ENCODE assay signal across 8 mouse cellular contexts in genomic region chr7:6362268-6363046, GRCm38 (mm10). TPM values are rescaled to one million over a fixed set of nuclear protein-coding genes. Genes with fewer than 3 reads are reported as not detected.
DNase-seq lines count a peak whose midpoint lies in the region; ATAC-seq and TF ChIP-seq lines count a peak whose summit lies in the region.

No protein-coding gene starts in this region.

- peak overlapping the region; percentile 72 for H3K4me2 ChIP-seq in embryonic facial prominence, embryonic 15.5 days (replicated peaks)
- H3K4me2 ChIP-seq in limb, embryonic 14.5 days (replicated peaks; ENCODE audit: low read depth, low read length, severe bottlenecking): peak overlapping the region; percentile 73
- peak overlapping the region; percentile 63 for H3K4me2 ChIP-seq in midbrain, postnatal 0 days (ENCODE audit: low read depth, low read length, poor library complexity, severe bottlenecking)

- peak overlapping the region; percentile 28 for H3K9ac ChIP-seq in embryonic facial prominence, embryonic 15.5 days
- peak overlapping the region; percentile 49 for H3K9ac ChIP-seq in limb, embryonic 14.5 days (ENCODE audit: low read depth, low read length, severe bottlenecking)
- H3K9ac ChIP-seq in midbrain, postnatal 0 days (replicated peaks; ENCODE audit: low read length, poor library complexity, severe bottlenecking): peak overlapping the region; percentile 68

- ATAC-seq in embryonic facial prominence, embryonic 15.5 days (ENCODE audit: insufficient number of reproducible peaks, low FRiP score, low TSS enrichment, low read depth): peak; percentile 94
- peak; percentile 94 for ATAC-seq in limb, embryonic 14.5 days (ENCODE audit: low FRiP score, low read depth)
- ATAC-seq in midbrain, postnatal 0 days (ENCODE audit: low FRiP score): peak; percentile 92

- H3K9me3 ChIP-seq in embryonic facial prominence, embryonic 15.5 days (replicated peaks): no peaks in the 10 kb centered on the region
- no peaks in the 10 kb centered on the region for H3K9me3 ChIP-seq in limb, embryonic 14.5 days (ENCODE audit: control insufficient read depth, low read length)
- no peaks in the 10 kb centered on the region for H3K9me3 ChIP-seq in midbrain, postnatal 0 days (ENCODE audit: low read length)

- H3K36me3 ChIP-seq in embryonic facial prominence, embryonic 15.5 days: no peaks in the 10 kb centered on the region
- H3K36me3 ChIP-seq in limb, embryonic 14.5 days (ENCODE audit: control insufficient read depth, insufficient read depth, low read length): no peaks in the 10 kb centered on the region
- no peaks in the 10 kb centered on the region for H3K36me3 ChIP-seq in midbrain, postnatal 0 days (ENCODE audit: insufficient read depth, low read length)

- no peak for TF ChIP-seq POLR2A in bone marrow, adult 2 months (IDR thresholded peaks at IDR 0.05; ENCODE audit: borderline replicate concordance, control insufficient read depth, low read depth, low read length)
- no peak for TF ChIP-seq POLR2A in limb, embryonic 14.5 days (IDR thresholded peaks at IDR 0.05; ENCODE audit: borderline replicate concordance, extremely low read depth, insufficient read depth, insufficient read length)

- under 1% methylated on average over 38 of the region's 38 CpGs for WGBS in bone marrow, adult 2 months
- WGBS in embryonic facial prominence, embryonic 15.5 days: under 1% methylated on average over 38 of the region's 38 CpGs
- under 1% methylated on average over 38 of the region's 38 CpGs for WGBS in limb, embryonic 14.5 days
- WGBS in midbrain, postnatal 0 days: under 1% methylated on average over 37 of the region's 38 CpGs

- H3K4me1 ChIP-seq in bone marrow, adult 2 months (ENCODE audit: control insufficient read depth, insufficient read depth, low read length): no peaks in the 10 kb centered on the region; the same call in 1 of the 2 replicates
- H3K4me1 ChIP-seq in embryonic facial prominence, embryonic 15.5 days: peaks cover 10% of the 10 kb centered on the region
- peaks cover 12% of the 10 kb centered on the region for H3K4me1 ChIP-seq in limb, embryonic 14.5 days (ENCODE audit: control insufficient read depth, insufficient read depth, low read length)
- H3K4me1 ChIP-seq in midbrain, postnatal 0 days (ENCODE audit: insufficient read depth, low read length): no peaks in the 10 kb centered on the region

- TF ChIP-seq CTCF in bone marrow, adult 2 months (IDR thresholded peaks at IDR 0.05; ENCODE audit: control insufficient read depth, insufficient read depth, low read length): no peak
- TF ChIP-seq CTCF in midbrain, postnatal 0 days (IDR thresholded peaks at IDR 0.05): no peak

- peak overlapping the region; percentile 73 for H3K4me3 ChIP-seq in bone marrow, adult 2 months (replicated peaks; ENCODE audit: control insufficient read depth, low read depth, low read length)
- H3K4me3 ChIP-seq in embryonic facial prominence, embryonic 15.5 days (replicated peaks): peak overlapping the region; percentile 62
- H3K4me3 ChIP-seq in limb, embryonic 14.5 days (replicated peaks; ENCODE audit: low read length): peak overlapping the region; percentile 48
- H3K4me3 ChIP-seq in midbrain, postnatal 0 days (ENCODE audit: low read depth, low read length): peak overlapping the region; percentile 48

- H3K27me3 ChIP-seq in embryonic facial prominence, embryonic 15.5 days: no peaks in the 10 kb centered on the region
- H3K27me3 ChIP-seq in limb, embryonic 14.5 days (ENCODE audit: control insufficient read depth, insufficient read depth, low read length): no peaks in the 10 kb centered on the region
- H3K27me3 ChIP-seq in midbrain, postnatal 0 days (ENCODE audit: insufficient read depth, low read length): no peaks in the 10 kb centered on the region

- DNase-seq in 3T3-L1 (ENCODE audit: low read depth, low spot score): peak; percentile 98
- DNase-seq in heart, adult 8-10 months (ENCODE audit: low spot score): peak; percentile 98
- peak; percentile 100 for DNase-seq in kidney, adult 9 months
- peak; percentile 98 for DNase-seq in limb, embryonic 14.5 days (ENCODE audit: low spot score)
- peak; percentile 99 for DNase-seq in midbrain, postnatal 0 days (ENCODE audit: low spot score)
- DNase-seq in spleen, postnatal 14 days (ENCODE audit: low spot score in 2 of 2): peak; percentile 88 to 93

- H3K27ac ChIP-seq in bone marrow, adult 2 months (ENCODE audit: control insufficient read depth, insufficient read depth, low read depth, low read length, poor library complexity): no peak overlapping the region
- H3K27ac ChIP-seq in embryonic facial prominence, embryonic 15.5 days (replicated peaks): peak overlapping the region; percentile 94
- H3K27ac ChIP-seq in limb, embryonic 14.5 days (replicated peaks; ENCODE audit: low read depth, low read length): peak overlapping the region; percentile 78
- peak overlapping the region; percentile 93 for H3K27ac ChIP-seq in midbrain, postnatal 0 days (ENCODE audit: low read depth, low read length)

RNA-seq across cellular contexts. Expression of gene Zfp78, which starts 0.6 kb away (rescaled TPM):
- 0.45 and 1.0 TPM in 2 replicates for polyA plus RNA-seq in bone marrow, adult 2 months (2011; ENCODE audit: insufficient read depth, insufficient read length, low replicate concordance, missing spikeins)
- polyA plus RNA-seq in embryonic facial prominence, embryonic 15.5 days (2015; fragmentation: Nextera tagmentation; extraction: Ambion mirVana): 2.2 and 4.2 TPM in 2 replicates
- 1 to 10 TPM; 2.2 to 3.8 (median 2.9) TPM for total RNA-seq in heart, adult 8-10 months (2022)
- 1.1 and 2.1 TPM in 2 replicates for polyA plus RNA-seq in limb, embryonic 14.5 days (2012; rRNA removed)
- polyA plus RNA-seq in limb, embryonic 14.5 days (2014; fragmentation: Nextera tagmentation; extraction: Ambion mirVana): 2.8 and 3.4 TPM in 2 replicates
- 2.6 and 4.7 TPM in 2 replicates for total RNA-seq in midbrain, postnatal 0 days (2014; rRNA removed)
- polyA plus RNA-seq in midbrain, postnatal 0 days (2015; fragmentation: Nextera tagmentation; extraction: Ambion mirVana): 3.3 and 4.3 TPM in 2 replicates

RNA-seq across cellular contexts. Expression of gene Gm3854, which starts 18.9 kb away (rescaled TPM):
- polyA plus RNA-seq in bone marrow, adult 2 months (2011; ENCODE audit: insufficient read depth, insufficient read length, low replicate concordance, missing spikeins): not detected in 2 replicates
- 1.8 and 1.9 TPM in 2 replicates for polyA plus RNA-seq in embryonic facial prominence, embryonic 15.5 days (2015; fragmentation: Nextera tagmentation; extraction: Ambion mirVana)
- under 1 TPM; 0.17 to 0.44 (median 0.32) TPM for total RNA-seq in heart, adult 8-10 months (2022)
- 1.4 and 1.9 TPM in 2 replicates for polyA plus RNA-seq in limb, embryonic 14.5 days (2012; rRNA removed)
- polyA plus RNA-seq in limb, embryonic 14.5 days (2014; fragmentation: Nextera tagmentation; extraction: Ambion mirVana): 1.1 and 1.9 TPM in 2 replicates
- total RNA-seq in midbrain, postnatal 0 days (2014; rRNA removed): 3.4 and 5.0 TPM in 2 replicates
- 4.5 and 5.6 TPM in 2 replicates for polyA plus RNA-seq in midbrain, postnatal 0 days (2015; fragmentation: Nextera tagmentation; extraction: Ambion mirVana)

RNA-seq across cellular contexts. Expression of gene Zfp28, which starts 20.6 kb away (rescaled TPM):
- polyA plus RNA-seq in bone marrow, adult 2 months (2011; ENCODE audit: insufficient read depth, insufficient read length, low replicate concordance, missing spikeins): 1.2 and 3.0 TPM in 2 replicates
- polyA plus RNA-seq in embryonic facial prominence, embryonic 15.5 days (2015; fragmentation: Nextera tagmentation; extraction: Ambion mirVana): 9.5 and 10.0 TPM in 2 replicates
- total RNA-seq in heart, adult 8-10 months (2022): 1 to 10 TPM; 2.2 to 5.0 (median 3.2) TPM
- 9.2 and 11.0 TPM in 2 replicates for polyA plus RNA-seq in limb, embryonic 14.5 days (2012; rRNA removed)
- 11.1 and 14.4 TPM in 2 replicates for polyA plus RNA-seq in limb, embryonic 14.5 days (2014; fragmentation: Nextera tagmentation; extraction: Ambion mirVana)
- total RNA-seq in midbrain, postnatal 0 days (2014; rRNA removed): 14.8 and 16.5 TPM in 2 replicates
- 16.4 and 19.5 TPM in 2 replicates for polyA plus RNA-seq in midbrain, postnatal 0 days (2015; fragmentation: Nextera tagmentation; extraction: Ambion mirVana)

RNA-seq across cellular contexts. Expression of gene Zfp583, which starts 31.4 kb away (rescaled TPM):
- polyA plus RNA-seq in bone marrow, adult 2 months (2011; ENCODE audit: insufficient read depth, insufficient read length, low replicate concordance, missing spikeins): 1.0 TPM in 1 of 2 replicates, not detected in the other
- 5.9 and 6.2 TPM in 2 replicates for polyA plus RNA-seq in embryonic facial prominence, embryonic 15.5 days (2015; fragmentation: Nextera tagmentation; extraction: Ambion mirVana)
- 1 to 10 TPM; 1.7 to 3.2 (median 1.9) TPM for total RNA-seq in heart, adult 8-10 months (2022)
- 6.1 and 6.2 TPM in 2 replicates for polyA plus RNA-seq in limb, embryonic 14.5 days (2012; rRNA removed)
- polyA plus RNA-seq in limb, embryonic 14.5 days (2014; fragmentation: Nextera tagmentation; extraction: Ambion mirVana): 5.4 and 6.4 TPM in 2 replicates
- 6.7 and 9.9 TPM in 2 replicates for total RNA-seq in midbrain, postnatal 0 days (2014; rRNA removed)
- polyA plus RNA-seq in midbrain, postnatal 0 days (2015; fragmentation: Nextera tagmentation; extraction: Ambion mirVana): 15.2 and 16.5 TPM in 2 replicates

RNA-seq across cellular contexts. Expression of gene Smim17, which starts 36.1 kb away (rescaled TPM):
- not detected in 2 replicates for polyA plus RNA-seq in bone marrow, adult 2 months (2011; ENCODE audit: insufficient read depth, insufficient read length, low replicate concordance, missing spikeins)
- 0.26 and 0.44 TPM in 2 replicates for polyA plus RNA-seq in embryonic facial prominence, embryonic 15.5 days (2015; fragmentation: Nextera tagmentation; extraction: Ambion mirVana)
- not detected for total RNA-seq in heart, adult 8-10 months (2022)
- polyA plus RNA-seq in limb, embryonic 14.5 days (2012; rRNA removed): 0.31 and 0.51 TPM in 2 replicates
- polyA plus RNA-seq in limb, embryonic 14.5 days (2014; fragmentation: Nextera tagmentation; extraction: Ambion mirVana): 0.32 TPM in 1 of 2 replicates, not detected in the other
- 19.6 and 21.8 TPM in 2 replicates for total RNA-seq in midbrain, postnatal 0 days (2014; rRNA removed)
- polyA plus RNA-seq in midbrain, postnatal 0 days (2015; fragmentation: Nextera tagmentation; extraction: Ambion mirVana): 6.3 and 7.4 TPM in 2 replicates
